Mouse (Mus musculus): ENCODE results near the gene Cd274.

DNA sequence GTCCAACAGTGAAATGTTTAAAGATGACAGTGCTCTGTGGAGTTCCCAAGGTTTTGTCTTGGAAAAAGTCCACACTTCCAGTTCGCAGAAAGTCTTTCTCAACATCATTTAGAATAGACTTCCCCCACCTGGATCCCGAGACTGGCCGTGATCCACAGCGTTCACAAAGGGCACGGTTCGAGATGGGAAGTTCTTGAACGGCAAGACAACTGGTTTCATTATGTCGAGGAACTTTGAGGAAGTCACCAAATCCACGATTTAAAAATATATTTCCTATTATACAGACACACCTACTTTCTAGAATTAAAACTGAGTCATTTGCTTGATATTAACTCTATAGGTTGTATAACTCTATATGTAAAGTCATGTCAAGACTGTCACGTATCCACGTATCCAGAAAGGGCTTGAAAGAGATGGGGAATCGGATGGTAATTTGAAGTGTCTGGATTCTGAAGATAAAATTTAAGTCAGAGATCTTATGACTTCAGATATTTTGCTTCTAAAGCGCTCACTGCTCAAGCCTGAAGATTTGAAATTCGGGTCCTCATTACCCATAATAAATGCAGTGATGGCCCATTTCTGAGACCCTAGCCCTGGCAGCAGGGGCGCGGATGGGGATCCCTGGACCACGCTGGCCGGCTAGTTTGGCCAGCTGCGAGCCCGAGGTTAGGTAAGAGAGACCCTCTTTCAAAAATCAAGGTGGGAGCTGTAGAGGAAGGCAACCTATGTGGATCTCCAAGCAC, 858 bp upstream of the Cd274 start:
- TF ChIP-seq POLR2A (IDR thresholded peaks at IDR 0.05; ENCODE audit: insufficient read depth, low read depth, low read length) (no peak), CTCF (IDR thresholded peaks at IDR 0.05; ENCODE audit: insufficient read depth, low read depth, low read length) (no peak)
